Mouse (Mus musculus): ENCODE measurements around the gene Med17. TPM values are rescaled to one million over a fixed set of nuclear protein-coding genes. Genes with fewer than 3 reads are reported as not detected.

The Med17 gene
- total RNA-seq, 2 experiments from 2014 or later, result 14.4 to 16.0 TPM

GRCm38 (mm10) chr9:15237516-15238296 is 42.0 kb downstream of the Med17 start:
- no peak for DNase-seq

DNA sequence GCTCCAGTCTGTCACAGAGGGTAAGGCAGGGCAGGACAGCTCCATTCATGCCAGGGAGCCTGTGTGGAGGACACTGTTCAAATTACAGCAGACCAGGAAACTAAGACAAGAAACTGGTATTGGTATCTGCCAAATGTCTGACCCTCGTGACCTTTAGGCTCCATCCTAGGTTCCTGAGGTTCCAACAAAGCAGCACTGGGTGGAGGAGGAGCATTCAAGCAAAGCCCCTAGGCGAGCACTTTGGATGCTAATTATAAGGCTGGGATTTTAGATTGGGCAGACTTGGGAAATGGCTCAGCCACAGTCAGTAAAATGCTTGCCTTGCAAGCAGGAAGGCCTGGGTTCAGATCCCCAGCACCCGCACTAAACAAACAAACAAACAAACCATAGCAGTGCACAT is 43.7 kb downstream of the Med17 start:
- DNase-seq, result no peak

DNA sequence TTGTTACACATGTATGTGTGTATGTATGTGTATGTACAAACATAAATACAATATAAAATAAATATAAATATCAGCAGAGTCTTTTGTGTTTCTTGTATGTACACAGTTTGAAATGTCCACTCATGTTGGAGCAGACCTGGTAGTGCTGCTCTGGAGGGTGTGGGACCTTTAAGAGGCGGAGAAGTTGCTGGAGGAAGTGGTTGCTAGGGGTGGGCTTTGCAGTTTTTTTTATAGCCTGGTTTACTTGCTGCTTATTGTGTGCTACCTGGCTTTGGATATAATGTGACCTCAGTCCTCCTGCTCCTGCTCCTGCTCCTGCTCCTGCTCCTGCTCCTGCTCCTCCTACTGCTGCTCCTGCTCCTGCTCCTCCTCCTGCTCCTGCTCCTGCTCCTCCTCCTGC is 46.1 kb downstream of the Med17 start:
- no peak for DNase-seq

- no peak for DNase-seq
These were observed 47.3 kb downstream of the Med17 start for GRCm38 (mm10) chr9:15232445-15232844.

DNA sequence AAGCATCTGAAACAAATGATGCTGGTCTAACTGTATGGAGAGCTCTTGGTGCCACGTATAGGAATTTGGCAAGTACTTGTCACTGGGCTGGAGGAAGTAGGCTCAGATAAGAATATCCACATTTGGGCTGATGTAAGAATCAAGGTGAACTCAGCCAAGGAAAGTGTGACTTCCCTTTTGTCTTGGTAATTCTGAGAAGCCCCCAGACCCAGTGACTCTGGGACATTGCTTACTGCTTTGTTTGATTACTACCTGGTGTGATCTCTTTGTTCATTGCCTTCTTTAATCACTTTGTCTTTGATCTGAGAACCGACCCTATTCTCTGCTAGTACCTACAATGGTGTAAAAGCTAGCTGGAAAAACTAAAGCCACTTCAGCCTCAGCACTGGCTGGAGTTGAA is 54.8 kb downstream of the Med17 start:
- no peak for DNase-seq

DNA sequence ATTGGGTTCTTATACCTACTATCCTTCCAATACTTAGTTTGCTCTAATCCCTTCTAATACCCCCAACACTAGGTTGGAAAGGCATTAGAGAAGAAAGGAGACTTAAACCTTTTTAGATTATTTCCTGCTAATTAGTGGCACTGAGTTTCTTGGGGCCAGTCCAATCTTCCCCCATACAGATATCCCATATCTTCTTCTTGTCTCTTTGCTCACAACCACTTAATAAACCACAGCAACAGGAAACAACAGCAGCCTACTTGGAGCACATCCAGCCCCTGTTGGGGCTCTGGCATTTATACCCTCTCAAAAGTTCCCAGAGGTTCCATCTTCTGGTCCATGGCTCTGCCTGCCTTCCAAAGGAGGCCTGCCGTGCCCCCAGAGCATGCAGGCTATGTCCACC is 66.0 kb downstream of the Med17 start:
- DNase-seq, result no peak

- no peak for DNase-seq
These were observed 67.9 kb downstream of the Med17 start for GRCm38 (mm10) chr9:15211876-15212275.

Small RNAs within 50 kb of the gene (microRNA-seq; reads per million reads assigned to microRNA genes)
- gene Gm49349 (0 reads per million in 2 experiments), gene mmu-mir-7650 (0 to 0.25 reads per million in 2 experiments)

Other genes with a start within 250 kb of the Med17 start
- gene Panx1, start 234.5 kb downstream of the Med17 start, total RNA-seq (2021), result 10 to 100 TPM; 28.9 to 40.4 TPM
- gene Hephl1, start 167.8 kb downstream of the Med17 start, total RNA-seq (2021), result under 1 TPM; 0.49 to 0.61 TPM
- gene Vstm5, start 40.9 kb downstream of the Med17 start, total RNA-seq (2021), result under 1 TPM; 0.25 to 0.47 TPM
- 10 to 100 TPM; 50.4 to 65.8 TPM for gene Taf1d, start 26.3 kb upstream of the Med17 start, total RNA-seq (2021)
- 10 to 100 TPM in 1 of 2 experiments, 1 to 10 TPM in 1; 9.3 to 12.5 TPM for gene 4931406C07Rik, start 26.5 kb upstream of the Med17 start, total RNA-seq (2021)
- gene Cep295, start 77.9 kb upstream of the Med17 start, total RNA-seq (2021), result 10 to 100 TPM; 10.1 TPM
- 10 to 100 TPM; 17.0 to 17.9 TPM for gene Smco4, start 213.5 kb upstream of the Med17 start, total RNA-seq (2021)

Measured in gastrocnemius, postnatal 10 days (tissue).